Mouse (Mus musculus): ENCODE measurements at regions not wholly inside any gene's neighbourhood (a gene's known extent, or its start where the extent isn't known, plus 50 kb on each side); places are given as distances from the start of the nearest gene placed in this dataset.

- TF ChIP-seq CTCF (IDR thresholded peaks at IDR 0.05): no peak
- DNase-seq (ENCODE audit: extremely low spot score in 1 of 2, low spot score in 2 of 2): no peak
- H3K4me3 ChIP-seq: no peak overlapping the region
- intact Hi-C loops (cut with DNase I): no loop called here
- no peak overlapping the region for H3K27ac ChIP-seq
Observed at GRCm38 (mm10) chr4:33600805-33601204, 290.7 kb downstream of the Rngtt start.

- no peak for TF ChIP-seq CTCF (IDR thresholded peaks at IDR 0.05)
- intact Hi-C loops (cut with DNase I): no loop called here
- Histone ChIP-seq H3K27ac (no peak overlapping the region), H3K4me3 (no peak overlapping the region)
- DNase-seq (ENCODE audit: extremely low spot score in 1 of 2, low spot score in 2 of 2): no peak
Observed at GRCm38 (mm10) chr4:33604636-33605035, 294.5 kb downstream of the Rngtt start.

GRCm38 (mm10) chr4:33639821-33640575 lies 284.4 kb upstream of the Cnr1 start:
- DNase-seq (ENCODE audit: extremely low spot score in 1 of 2, low spot score in 2 of 2): no peak

GRCm38 (mm10) chr4:33640576-33641255 lies 283.7 kb upstream of the Cnr1 start:
- intact Hi-C loops (cut with DNase I): loop anchor here (5.0 kb wide), 1 partner anchor 592 kb away; no protein-coding TSS in a partner anchor
- Histone ChIP-seq H3K4me3 (no peak overlapping the region), H3K27ac (no peak overlapping the region)
- DNase-seq (ENCODE audit: extremely low spot score in 1 of 2, low spot score in 2 of 2): no peak
- TF ChIP-seq CTCF (IDR thresholded peaks at IDR 0.05): no peak

More at GRCm38 (mm10) chr4:33639821-33640575, 284.4 kb upstream of the Cnr1 start:
- TF ChIP-seq CTCF (IDR thresholded peaks at IDR 0.05): no peak; the same call in 1 of the 2 replicates
- Histone ChIP-seq H3K27ac (no peak overlapping the region), H3K4me3 (no peak overlapping the region)
- intact Hi-C loops (cut with DNase I): loop anchor here (5.0 kb wide), 1 partner anchor 592 kb away; no protein-coding TSS in a partner anchor

- no peak for DNase-seq (ENCODE audit: extremely low spot score in 1 of 2, low spot score in 2 of 2)
- Histone ChIP-seq H3K27ac (no peak overlapping the region), H3K4me3 (no peak overlapping the region)
- intact Hi-C loops (cut with DNase I): loop anchor here (5.0 kb wide), 1 partner anchor 590 kb away; no protein-coding TSS in a partner anchor
- TF ChIP-seq CTCF (IDR thresholded peaks at IDR 0.05): no peak
Observed at GRCm38 (mm10) chr4:33641883-33642282, 282.5 kb upstream of the Cnr1 start.

GRCm38 (mm10) chr4:33642526-33642925 lies 281.9 kb upstream of the Cnr1 start:
- intact Hi-C loops (cut with DNase I): loop anchor here (5.0 kb wide), 1 partner anchor 590 kb away; no protein-coding TSS in a partner anchor
- Histone ChIP-seq H3K27ac (no peak overlapping the region), H3K4me3 (no peak overlapping the region)
- no peak for DNase-seq (ENCODE audit: extremely low spot score in 1 of 2, low spot score in 2 of 2)
- no peak for TF ChIP-seq CTCF (IDR thresholded peaks at IDR 0.05)

- no peak for DNase-seq (ENCODE audit: extremely low spot score in 1 of 2, low spot score in 2 of 2)
- H3K27ac ChIP-seq: no peak overlapping the region
- H3K4me3 ChIP-seq: no peak overlapping the region
- intact Hi-C loops (cut with DNase I): no loop called here
- TF ChIP-seq CTCF (IDR thresholded peaks at IDR 0.05): no peak
Observed at GRCm38 (mm10) chr4:33645217-33645616, 279.2 kb upstream of the Cnr1 start.

GRCm38 (mm10) chr4:33651292-33651691 lies 273.1 kb upstream of the Cnr1 start:
- no peak for DNase-seq (ENCODE audit: extremely low spot score in 1 of 2, low spot score in 2 of 2)
- TF ChIP-seq CTCF (IDR thresholded peaks at IDR 0.05): no peak
- Histone ChIP-seq H3K27ac (no peak overlapping the region), H3K4me3 (no peak overlapping the region)
- intact Hi-C loops (cut with DNase I): no loop called here

GRCm38 (mm10) chr4:33659766-33660165 lies 264.6 kb upstream of the Cnr1 start:
- intact Hi-C loops (cut with DNase I): loop anchor here (10.0 kb wide), 1 partner anchor 265 kb away; the partner anchor contains the start of gene Cnr1
- Histone ChIP-seq H3K4me3 (no peak overlapping the region), H3K27ac (no peak overlapping the region)
- no peak for DNase-seq (ENCODE audit: extremely low spot score in 1 of 2, low spot score in 2 of 2)
- TF ChIP-seq CTCF (IDR thresholded peaks at IDR 0.05): no peak

- intact Hi-C loops (cut with DNase I): loop anchor here (10.0 kb wide), 1 partner anchor 264 kb away; the partner anchor contains the start of gene Cnr1
- Histone ChIP-seq H3K27ac (no peak overlapping the region), H3K4me3 (no peak overlapping the region)
- no peak for DNase-seq (ENCODE audit: extremely low spot score in 1 of 2, low spot score in 2 of 2)
- no peak for TF ChIP-seq CTCF (IDR thresholded peaks at IDR 0.05)
Observed at GRCm38 (mm10) chr4:33660553-33660952, 263.8 kb upstream of the Cnr1 start.

GRCm38 (mm10) chr4:33661862-33662261 lies 262.5 kb upstream of the Cnr1 start:
- intact Hi-C loops (cut with DNase I): loop anchor here (10.0 kb wide), 1 partner anchor 263 kb away; the partner anchor contains the start of gene Cnr1
- TF ChIP-seq CTCF (IDR thresholded peaks at IDR 0.05): no peak
- H3K27ac ChIP-seq: no peak overlapping the region
- no peak for DNase-seq (ENCODE audit: extremely low spot score in 1 of 2, low spot score in 2 of 2)
- no peak overlapping the region for H3K4me3 ChIP-seq

- no peak for DNase-seq (ENCODE audit: extremely low spot score in 1 of 2, low spot score in 2 of 2)
- H3K4me3 ChIP-seq: no peak overlapping the region
- no peak overlapping the region for H3K27ac ChIP-seq
- intact Hi-C loops (cut with DNase I): loop anchor here (10.0 kb wide), 1 partner anchor 262 kb away; the partner anchor contains the start of gene Cnr1
- TF ChIP-seq CTCF (IDR thresholded peaks at IDR 0.05): no peak
Observed at GRCm38 (mm10) chr4:33662965-33663364, 261.4 kb upstream of the Cnr1 start.

Measured in left cerebral cortex, adult 2 months (tissue).